Mouse (Mus musculus) lung, postnatal 0 days (tissue): ENCODE data around the gene Fkbp10.

ENCODE experiments used
- CTCF ChIP-seq: IDR thresholded peaks from 2 replicates; pipeline ENCODE4 v1.5.1; 2016; ENCODE audit warnings: antibody characterized with exemption, mild to moderate bottlenecking
- EP300 ChIP-seq: IDR thresholded peaks from 2 replicates; pipeline ENCODE4 v1.6.1; 2016; ENCODE audit warnings: antibody characterized with exemption, mild to moderate bottlenecking, control low read depth

GRCm38 (mm10) chr11:100400842-100401241 is 14.7 kb upstream of the Fkbp10 start:
- TF ChIP-seq EP300 (no peak), CTCF (no peak)
